Mouse (Mus musculus) forebrain, embryonic 16.5 days (tissue): Measurements from ENCODE around the gene Evx2. TPM values are rescaled to one million over a fixed set of nuclear protein-coding genes. Genes with fewer than 3 reads are reported as not detected.

Experiments
- ATAC-seq: fragments of 200-750 bp; cut with Nextera tagmentation; 2 replicates; pipeline ENCODE4 v1.8.0; 2017; ENCODE audit warnings: mild to moderate bottlenecking, moderate library complexity
- H3K27ac ChIP-seq: fragments of 300-500 bp; sonication (generic); 2 replicates; pipeline ENCODE4 v1.5.1; 2014; ENCODE audit warnings: low read length, control low read depth
- H3K27me3 ChIP-seq: fragments of 300-500 bp; sonication (generic); replicated peaks from 2 replicates; pipeline ENCODE4 v1.6.1; 2014; ENCODE audit warnings: low read length; ENCODE audit not compliant: control insufficient read depth, insufficient read depth
- H3K36me3 ChIP-seq: fragments of 300-500 bp; sonication (generic); 2 replicates; pipeline ENCODE4 v1.6.1; 2014; ENCODE audit not compliant: control insufficient read depth, insufficient read depth
- H3K4me1 ChIP-seq: fragments of 300-500 bp; sonication (generic); replicated peaks from 2 replicates; pipeline ENCODE4 v1.6.1; 2014; ENCODE audit warnings: low read length; ENCODE audit not compliant: control insufficient read depth, insufficient read depth
- H3K4me2 ChIP-seq: fragments of 300-500 bp; sonication (generic); 2 replicates; pipeline ENCODE4 v1.6.1; 2014; ENCODE audit warnings: mild to moderate bottlenecking, low read length, control low read depth
- H3K4me3 ChIP-seq: fragments of 300-500 bp; sonication (generic); replicated peaks from 2 replicates; pipeline ENCODE4 v1.5.1; 2014; ENCODE audit warnings: mild to moderate bottlenecking, low read length, control low read depth
- H3K9ac ChIP-seq: fragments of 300-500 bp; sonication (generic); replicated peaks from 2 replicates; pipeline ENCODE4 v1.6.1; 2014; ENCODE audit warnings: low read depth, low read length, control low read depth
- H3K9me3 ChIP-seq: fragments of 300-500 bp; sonication (generic); 2 replicates; pipeline ENCODE4 v1.6.1; 2016; ENCODE audit warnings: low read length; ENCODE audit not compliant: control insufficient read depth
- WGBS: fragments of 180-500 bp; shearing (Covaris S2); extraction: QIAGEN DNeasy Blood & Tissue Kit; methylation state at CpG from one replicate; pipeline ENCODE4 v1.1.7; 2014; 5-methylcytosine and 5-hydroxymethylcytosine counted together
- polyA plus RNA-seq: library from polyadenylated mRNA; unstranded; fragments of >200 nt; fragmentation: Nextera tagmentation; extraction: Ambion mirVana; gene quantifications from 2 replicates; pipeline ENCODE4 v1.2.1, GENCODE M21; 2015

The Evx2 gene
- polyA plus RNA-seq, 1 experiment from 2014 or later = not detected

DNA sequence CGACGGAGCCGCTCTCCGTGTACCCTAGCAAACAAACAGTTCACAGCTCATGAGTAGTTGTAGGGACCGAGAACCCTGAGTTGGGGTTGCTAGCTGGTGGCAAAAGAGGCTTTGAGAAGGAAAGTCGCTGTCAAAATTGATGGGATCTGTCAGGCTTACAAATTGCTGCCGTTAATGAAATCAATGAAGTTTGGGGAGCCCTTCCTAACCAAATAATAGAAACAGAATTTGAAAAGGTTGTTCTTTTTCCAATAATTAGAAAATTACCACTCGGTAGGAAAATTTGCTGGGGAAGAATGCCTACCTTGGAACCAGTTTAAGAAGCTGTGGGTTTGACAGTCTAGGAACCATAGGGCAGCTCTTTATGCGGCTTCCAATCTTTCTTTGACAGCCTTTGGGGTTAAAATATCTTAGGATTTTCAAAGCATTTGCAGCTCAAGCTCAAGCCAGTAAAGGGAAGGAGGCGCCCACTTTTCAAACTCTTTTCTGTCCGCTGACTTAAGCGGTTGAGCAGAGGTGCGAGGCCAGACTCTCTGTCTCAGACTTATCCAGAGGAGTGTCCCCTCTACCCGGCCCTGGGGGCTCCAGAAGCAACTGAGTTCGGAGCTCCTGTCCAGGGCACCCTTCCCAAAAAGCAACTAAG, 1.2 kb downstream of the Evx2 start:
- Histone ChIP-seq H3K27ac (no peak overlapping the region), H3K4me2 (no peak overlapping the region), H3K27me3 (peaks cover 61% of the 10 kb centered on the region), H3K9ac (no peak overlapping the region), H3K4me1 (peaks cover 7% of the 10 kb centered on the region), H3K36me3 (no peaks in the 10 kb centered on the region), H3K4me3 (no peak overlapping the region), H3K9me3 (no peaks in the 10 kb centered on the region)
- no peak for ATAC-seq
- 2% methylated on average over 15 of the region's 15 CpGs for WGBS

DNA sequence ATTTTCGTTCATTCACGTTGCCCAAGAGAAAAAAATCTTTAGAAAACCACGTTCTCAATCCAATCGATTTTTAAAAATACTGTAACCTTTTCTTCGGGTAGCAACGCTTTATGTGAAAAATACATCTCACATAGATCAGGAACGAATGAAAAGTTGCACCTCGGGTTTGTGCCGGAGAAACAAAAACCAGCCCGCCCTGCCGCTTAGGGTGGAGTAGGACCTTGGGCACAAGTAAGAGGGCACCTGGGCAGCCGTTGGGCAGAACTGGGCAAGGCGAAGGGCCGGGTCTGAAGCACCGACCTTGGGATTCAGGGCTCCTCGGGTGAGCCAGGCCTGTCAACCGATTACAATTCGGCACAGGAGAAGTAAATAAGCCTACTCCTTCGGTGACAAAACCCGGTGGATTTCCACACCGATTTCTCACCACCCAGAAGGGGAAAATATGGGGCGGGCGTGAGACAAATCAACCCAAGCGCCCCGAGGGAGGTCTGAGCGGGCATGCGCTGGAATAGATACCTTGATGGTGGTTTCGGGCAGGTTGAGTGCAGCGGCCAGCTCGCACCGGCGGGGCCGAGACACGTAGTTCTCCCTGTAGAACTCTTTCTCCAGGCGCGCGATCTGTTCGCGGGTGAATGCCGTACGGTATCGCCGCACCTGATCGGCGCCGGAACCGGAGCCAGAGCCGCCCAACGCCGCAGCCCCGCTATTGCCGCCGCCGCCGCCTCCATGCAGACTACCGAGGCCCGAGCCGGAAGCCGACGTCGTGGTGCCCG, 1.9 kb downstream of the Evx2 start:
- Histone ChIP-seq H3K4me1 (peaks cover 7% of the 10 kb centered on the region), H3K4me2 (no peak overlapping the region), H3K36me3 (no peaks in the 10 kb centered on the region), H3K27me3 (peaks cover 56% of the 10 kb centered on the region), H3K4me3 (no peak overlapping the region), H3K9ac (no peak overlapping the region), H3K9me3 (no peaks in the 10 kb centered on the region), H3K27ac (no peak overlapping the region)
- no peak; the same call in 1 of the 2 replicates for ATAC-seq
- WGBS = 3% methylated on average over 62 of the region's 62 CpGs

DNA sequence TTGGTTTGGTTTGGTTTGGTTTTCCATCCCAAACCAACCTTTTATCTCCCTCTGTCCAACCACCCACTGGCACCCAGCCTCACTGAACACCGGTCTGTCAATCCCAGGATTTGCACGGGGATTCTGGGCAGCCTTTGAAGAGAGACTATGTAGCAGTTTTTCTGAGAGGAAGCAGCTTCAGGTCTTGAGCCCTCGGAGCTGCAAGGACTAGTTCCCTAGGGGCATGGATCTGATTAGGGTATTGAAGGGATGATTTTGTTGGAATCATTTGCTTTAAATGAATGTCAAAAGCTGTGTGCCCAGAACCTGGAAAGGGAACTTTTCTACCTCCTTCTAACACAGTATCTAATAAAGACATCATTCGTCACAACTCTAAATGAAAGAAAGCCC, 2.7 kb downstream of the Evx2 start:
- Histone ChIP-seq H3K4me1 (peaks cover 7% of the 10 kb centered on the region), H3K36me3 (no peaks in the 10 kb centered on the region), H3K4me2 (no peak overlapping the region), H3K9ac (no peak overlapping the region), H3K27ac (no peak overlapping the region), H3K27me3 (peaks cover 58% of the 10 kb centered on the region), H3K4me3 (no peak overlapping the region), H3K9me3 (no peaks in the 10 kb centered on the region)
- no peak for ATAC-seq
- 3% methylated on average over 4 of the region's 4 CpGs for WGBS

DNA sequence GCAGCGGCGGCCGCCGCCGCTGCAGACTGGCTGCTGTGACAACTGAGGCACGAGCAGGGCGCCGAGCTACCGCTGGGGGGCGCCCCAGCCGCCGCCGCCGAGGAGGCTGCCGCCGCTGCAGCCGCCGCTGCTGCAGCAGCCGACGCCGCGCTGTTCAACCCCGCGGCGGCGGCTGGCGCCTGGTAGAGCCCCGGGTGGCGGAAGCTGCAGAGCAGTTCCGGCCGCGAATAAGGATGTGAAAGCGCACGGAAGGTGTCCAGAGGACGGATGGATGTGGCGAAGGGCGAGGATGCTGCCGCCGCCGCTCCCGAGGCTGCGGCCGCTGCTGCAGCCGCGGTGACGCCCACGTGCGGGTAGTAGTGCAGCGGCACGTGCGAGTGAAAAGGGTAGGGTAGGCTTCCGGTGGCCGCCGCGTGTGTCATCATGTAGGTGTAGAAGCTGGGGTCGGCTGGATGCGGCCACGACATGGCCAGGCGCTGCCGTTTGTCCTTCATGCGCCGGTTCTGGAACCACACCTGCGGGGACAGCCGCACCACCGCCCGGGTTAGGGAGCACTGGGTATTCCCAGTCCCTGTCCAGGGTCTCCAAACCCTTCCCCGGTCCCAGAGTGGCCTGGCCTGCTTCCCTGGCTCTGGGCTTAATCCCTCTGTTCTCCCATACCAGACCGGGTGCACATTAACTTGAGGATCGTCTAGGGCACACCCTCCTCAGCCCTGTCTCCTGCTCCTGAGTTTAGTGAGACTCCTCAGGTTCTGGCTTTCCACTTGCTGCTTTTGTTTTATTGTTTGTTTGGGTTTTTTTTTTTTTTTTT, 3.3 kb downstream of the Evx2 start:
- Histone ChIP-seq H3K9ac (no peak overlapping the region), H3K9me3 (no peaks in the 10 kb centered on the region)

DNA sequence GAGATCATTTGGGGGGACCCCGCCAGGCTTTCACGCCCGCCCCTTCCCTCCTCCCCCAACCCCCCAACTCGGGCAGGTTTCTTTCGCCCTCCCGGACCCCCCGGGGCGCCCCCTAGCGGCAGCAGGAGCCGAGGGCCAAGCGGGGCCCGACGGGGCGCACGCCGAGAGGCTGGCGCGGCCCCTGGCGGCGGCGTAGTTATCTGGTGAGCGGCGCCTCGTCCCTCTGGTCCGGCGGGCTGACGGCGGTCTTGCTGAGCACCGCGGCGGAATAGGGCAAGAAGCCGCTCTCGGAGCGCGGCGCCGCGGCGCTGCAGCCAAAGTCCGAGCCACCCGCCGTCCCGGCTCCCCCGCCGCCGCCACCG, 4.0 kb downstream of the Evx2 start:
- no peak; the same call in 1 of the 2 replicates for ATAC-seq
- no peak overlapping the region for H3K27ac ChIP-seq
- WGBS = under 1% methylated on average over 34 of the region's 47 CpGs
- no peak overlapping the region for H3K9ac ChIP-seq
- peaks cover 53% of the 10 kb centered on the region for H3K27me3 ChIP-seq
- H3K9me3 ChIP-seq = no peaks in the 10 kb centered on the region
- H3K4me2 ChIP-seq = peak overlapping the region; percentile 39
- peak overlapping the region; percentile 24 for H3K4me3 ChIP-seq
- H3K4me1 ChIP-seq = peaks cover 7% of the 10 kb centered on the region
- no peaks in the 10 kb centered on the region for H3K36me3 ChIP-seq

More for the DNA sequence above, 3.3 kb downstream of the Evx2 start:
- Histone ChIP-seq H3K27me3 (peaks cover 55% of the 10 kb centered on the region), H3K36me3 (no peaks in the 10 kb centered on the region), H3K4me2 (peak overlapping the region; percentile 39), H3K4me3 (peak overlapping the region; percentile 24), H3K4me1 (peaks cover 7% of the 10 kb centered on the region), H3K27ac (no peak overlapping the region)
- ATAC-seq = no peak; the same call in 1 of the 2 replicates
- WGBS = under 1% methylated on average over 67 of the region's 69 CpGs

DNA sequence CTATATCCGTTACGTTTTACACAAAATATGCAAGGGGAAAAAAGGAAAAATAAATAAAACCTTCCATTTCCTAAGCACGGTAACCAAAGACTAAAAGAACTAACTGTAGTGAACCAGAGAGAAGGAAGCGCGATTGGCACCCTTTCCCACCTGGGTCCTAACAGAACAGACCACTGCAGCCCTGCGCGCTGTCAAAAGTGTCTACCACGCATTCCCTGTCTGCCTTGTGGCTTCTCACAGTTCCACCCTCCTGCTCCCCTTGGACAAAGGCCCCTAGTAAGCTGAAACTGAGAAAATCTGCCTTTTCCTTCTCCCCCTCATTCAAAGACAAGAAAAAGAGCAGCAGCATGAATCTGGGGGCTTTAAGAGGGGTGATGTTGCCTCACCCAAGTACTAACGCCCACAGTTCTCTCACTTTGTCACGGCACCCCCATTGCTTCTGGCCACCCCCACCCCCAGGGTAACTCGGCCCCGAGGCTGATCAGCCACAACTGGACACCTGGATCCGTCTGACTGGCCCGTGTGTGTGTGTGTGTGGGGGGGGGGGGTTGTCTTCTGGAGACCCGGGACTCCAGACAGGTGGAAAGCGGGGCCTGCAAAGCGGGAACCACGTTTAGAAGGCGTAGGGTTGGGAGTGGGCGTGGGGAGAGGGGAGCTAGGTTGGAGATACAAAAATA, 4.5 kb downstream of the Evx2 start:
- Histone ChIP-seq H3K36me3 (no peaks in the 10 kb centered on the region), H3K9me3 (no peaks in the 10 kb centered on the region), H3K27me3 (peaks cover 57% of the 10 kb centered on the region), H3K4me1 (peaks cover 7% of the 10 kb centered on the region), H3K9ac (no peak overlapping the region), H3K4me3 (no peak overlapping the region), H3K27ac (no peak overlapping the region), H3K4me2 (no peak overlapping the region)
- ATAC-seq = no peak
- 3% methylated on average over 20 of the region's 20 CpGs for WGBS

DNA sequence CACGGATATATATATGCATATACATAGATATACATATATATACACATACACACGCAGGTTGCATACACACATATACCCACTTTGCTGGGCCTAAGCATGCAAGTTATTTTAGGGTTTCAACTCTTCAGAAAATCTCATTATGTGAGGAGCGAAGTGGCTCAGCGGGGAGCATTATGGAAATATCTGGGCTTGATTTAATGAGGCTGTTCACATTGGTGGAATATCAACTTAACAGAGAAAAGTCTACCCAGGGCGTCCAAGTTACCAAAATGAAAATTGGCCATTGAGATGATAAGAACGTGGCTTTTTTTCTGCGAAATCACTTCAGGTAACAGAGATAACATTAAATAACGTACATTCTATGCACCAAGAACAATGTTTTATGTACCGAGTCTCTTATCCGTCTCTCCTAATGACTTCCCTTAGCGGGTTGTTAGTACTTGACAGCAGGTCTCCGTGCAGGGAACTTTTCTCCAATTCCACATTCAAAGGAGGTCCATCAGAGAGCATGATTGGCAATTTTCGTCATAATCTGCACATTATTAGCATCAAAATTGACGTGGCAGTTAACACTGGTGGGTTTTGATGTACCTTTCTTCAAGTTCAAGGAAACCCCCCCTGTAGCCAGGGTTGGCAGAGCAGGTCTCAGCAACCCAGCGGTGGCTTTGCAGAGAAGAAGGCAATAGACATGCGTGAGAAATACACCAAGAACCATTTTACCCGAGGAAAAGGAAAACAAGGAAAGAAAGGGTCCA, 5.4 kb downstream of the Evx2 start:
- Histone ChIP-seq H3K4me3 (no peak overlapping the region), H3K9me3 (no peaks in the 10 kb centered on the region), H3K4me2 (no peak overlapping the region), H3K27me3 (peaks cover 63% of the 10 kb centered on the region), H3K36me3 (no peaks in the 10 kb centered on the region), H3K9ac (no peak overlapping the region), H3K4me1 (peaks cover 7% of the 10 kb centered on the region), H3K27ac (no peak overlapping the region)
- WGBS = 9% methylated on average over 17 of the region's 17 CpGs
- no peak for ATAC-seq

DNA sequence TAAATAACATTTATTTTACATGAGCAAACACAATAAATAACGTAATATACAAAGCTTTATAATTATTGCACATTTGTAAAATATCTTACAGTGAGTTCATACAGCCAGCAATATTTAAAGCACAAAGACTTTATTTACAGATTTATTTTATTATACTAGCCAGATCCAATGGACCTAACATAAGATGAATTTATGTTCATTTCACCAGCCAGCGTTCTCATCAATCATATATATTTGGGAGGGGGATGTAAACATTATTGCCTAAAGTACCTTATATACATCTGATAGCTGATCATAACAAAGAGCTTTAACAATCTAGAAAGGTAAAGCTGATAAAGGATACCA, 6.4 kb downstream of the Evx2 start:
- peaks cover 71% of the 10 kb centered on the region for H3K27me3 ChIP-seq
- WGBS = 46% methylated on average over 2 of the region's 2 CpGs
- no peak for ATAC-seq

More for the DNA sequence above, 6.4 kb downstream of the Evx2 start:
- Histone ChIP-seq H3K4me1 (peaks cover 7% of the 10 kb centered on the region), H3K4me2 (no peak overlapping the region), H3K4me3 (no peak overlapping the region), H3K36me3 (no peaks in the 10 kb centered on the region), H3K9me3 (no peaks in the 10 kb centered on the region), H3K9ac (no peak overlapping the region), H3K27ac (no peak overlapping the region)
